Mouse (Mus musculus) G1E (cell line): ENCODE data around the gene Anapc16. TPM values are rescaled to one million over a fixed set of nuclear protein-coding genes. Genes with fewer than 3 reads are reported as not detected.

ENCODE experiments used
- ATAC-seq: 2 replicates; pipeline ENCODE4 v1.8.0; 2016; ENCODE audit warnings: mild to moderate bottlenecking; ENCODE audit not compliant: insufficient number of reproducible peaks, poor library complexity, low FRiP score, severe bottlenecking; ENCODE audit errors: extremely low read depth
- DNase-seq: peaks from one replicate; pipeline ENCODE4 v3.0.0; 2012; ENCODE audit warnings: low spot score
- H3K27me3 ChIP-seq: 2 replicates; pipeline ENCODE4 v1.6.1; 2012; ENCODE audit warnings: mild to moderate bottlenecking, low read length, inconsistent platforms; ENCODE audit not compliant: insufficient read depth
- H3K36me3 ChIP-seq: replicated peaks from 2 replicates; pipeline ENCODE3; 2012; ENCODE audit warnings: mild to moderate bottlenecking, inconsistent platforms
- H3K4me1 ChIP-seq: 2 replicates; pipeline ENCODE4 v1.6.1; 2012; ENCODE audit warnings: low read depth, low read length, inconsistent platforms, mixed read lengths; ENCODE audit not compliant: insufficient read depth
- H3K4me3 ChIP-seq: 2 replicates; pipeline ENCODE4 v1.5.1; 2012; ENCODE audit warnings: low read depth, mild to moderate bottlenecking, inconsistent platforms, low read length, moderate library complexity, mixed read lengths
- H3K9me3 ChIP-seq: replicated peaks from 2 replicates; pipeline ENCODE4 v1.6.1; 2012; ENCODE audit warnings: inconsistent platforms
- CTCF ChIP-seq: IDR thresholded peaks from 2 replicates; pipeline ENCODE4 v1.5.1; 2012; ENCODE audit warnings: low read depth, low read length, inconsistent platforms, mixed read lengths
- GATA1 ChIP-seq: IDR thresholded peaks from 2 replicates; pipeline ENCODE4 v1.6.1; 2012; ENCODE audit warnings: borderline replicate concordance, low read length, inconsistent platforms, mixed read lengths
- GATA2 ChIP-seq: IDR thresholded peaks from 2 replicates; pipeline ENCODE4 v1.6.1; 2012; ENCODE audit warnings: low read depth, low read length, inconsistent platforms, borderline replicate concordance
- POLR2AphosphoS5 ChIP-seq: IDR thresholded peaks from 2 replicates; pipeline ENCODE4 v1.6.1; 2012; ENCODE audit warnings: low read depth, low read length, inconsistent platforms; ENCODE audit not compliant: insufficient replicate concordance
- TAL1 ChIP-seq: conservative IDR thresholded peaks from 2 replicates; pipeline ENCODE4 v1.6.1; 2012; ENCODE audit warnings: low read depth, low read length, inconsistent platforms, mixed read lengths
- polyA plus RNA-seq: library from polyadenylated mRNA; stranded (reverse); fragments of >175 nt; gene quantifications from 2 replicates; pipeline ENCODE4 v1.2.3, GENCODE M21; 2012
- total RNA-seq, 2 experiments: library from RNA; stranded (forward) in 1 of 2; stranded (reverse) in 1 of 2; fragments of 200-1000 nt in 1 of 2; fragments of >200 nt in 1 of 2; fragmentation: Nextera tagmentation in 1 of 2; gene quantifications; 2 replicates each; pipeline ENCODE4 v1.2.3; 2014 to 2017

Anapc16 gene
- total and polyA plus RNA-seq, 3 experiments = 26.3 to 43.2 (median 36.7) TPM

GRCm38 (mm10) chr10:59951211-59952151 lies 51.5 kb downstream of the Anapc16 start, which contains the start of gene Ddit4:
Gene Ddit4 (minus strand): TSS chr10:59951834.
- no peaks in the 10 kb centered on the region for H3K9me3 ChIP-seq
- H3K4me1 ChIP-seq = peaks cover 43% of the 10 kb centered on the region
- ATAC-seq (peak; percentile 85), DNase-seq (peak; percentile 90)
- H3K27me3 ChIP-seq = no peaks in the 10 kb centered on the region
- TF ChIP-seq GATA2 = no peak
- peak; percentile 86; the same call in 1 of the 2 replicates for TF ChIP-seq POLR2AphosphoS5
- peak within 1 kb of the TSS; percentile 80 for H3K4me3 ChIP-seq
- peaks cover 13% of the 10 kb centered on the region for H3K36me3 ChIP-seq

GRCm38 (mm10) chr10:59950716-59951191 lies 52.2 kb downstream of the Anapc16 start:
- no peak for TF ChIP-seq GATA2
- TF ChIP-seq CTCF = no peak
- no peak for TF ChIP-seq POLR2AphosphoS5
- no peak for TF ChIP-seq GATA1
- no peak for TF ChIP-seq TAL1
- ATAC-seq = no peak
- Histone ChIP-seq H3K4me3 (peak overlapping the region; percentile 80), H3K9me3 (no peaks in the 10 kb centered on the region), H3K36me3 (peaks cover 13% of the 10 kb centered on the region), H3K27me3 (no peaks in the 10 kb centered on the region), H3K4me1 (peaks cover 47% of the 10 kb centered on the region)
- DNase-seq = no peak

DNA sequence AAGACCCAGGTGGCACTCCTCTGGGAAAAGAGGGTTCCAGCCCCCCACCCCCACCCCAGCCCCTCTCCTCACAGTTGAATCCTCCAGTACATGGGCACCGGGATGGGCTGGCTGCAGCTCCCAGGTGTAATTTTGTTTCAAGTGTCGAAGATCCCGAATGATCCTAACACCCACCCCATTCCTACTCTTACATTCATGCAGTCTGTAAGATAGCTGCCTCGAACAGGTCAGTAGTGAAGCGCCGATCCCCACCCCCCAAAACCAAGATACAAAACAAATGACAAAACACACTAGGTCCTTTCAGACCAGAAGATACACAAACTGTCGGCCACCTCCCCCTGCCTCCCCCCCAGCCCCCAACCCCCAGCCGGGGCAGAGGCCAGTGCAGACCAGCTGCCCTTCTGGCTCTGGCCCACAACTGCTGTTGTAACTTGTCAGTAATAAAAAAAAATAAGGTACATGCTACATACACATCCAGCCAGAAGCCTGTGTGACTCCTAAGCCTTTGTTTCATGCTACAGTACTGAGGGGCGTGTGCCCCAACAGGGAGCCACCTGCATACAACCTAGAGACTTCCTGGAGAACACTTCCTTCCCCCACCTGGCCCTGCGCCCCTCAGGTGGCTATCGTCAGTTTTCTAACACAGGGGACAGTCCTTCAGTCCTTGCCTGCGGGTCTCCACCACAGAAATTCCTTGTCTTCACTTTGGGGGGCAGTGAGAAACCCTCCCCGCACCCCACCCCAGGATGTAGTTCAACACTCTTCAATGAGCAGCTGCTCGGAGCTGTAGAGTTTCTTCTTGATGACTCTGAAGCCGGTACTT lies 52.9 kb downstream of the Anapc16 start:
- H3K27me3 ChIP-seq = no peaks in the 10 kb centered on the region
- no peaks in the 10 kb centered on the region for H3K9me3 ChIP-seq
- H3K36me3 ChIP-seq = peaks cover 13% of the 10 kb centered on the region
- H3K4me3 ChIP-seq = peak overlapping the region; percentile 80
- ATAC-seq (no peak), DNase-seq (no peak)
- no peak for TF ChIP-seq TAL1
- TF ChIP-seq GATA2 = no peak
- TF ChIP-seq POLR2AphosphoS5 = no peak
- TF ChIP-seq CTCF = no peak
- no peak for TF ChIP-seq GATA1
- peaks cover 47% of the 10 kb centered on the region for H3K4me1 ChIP-seq

DNA sequence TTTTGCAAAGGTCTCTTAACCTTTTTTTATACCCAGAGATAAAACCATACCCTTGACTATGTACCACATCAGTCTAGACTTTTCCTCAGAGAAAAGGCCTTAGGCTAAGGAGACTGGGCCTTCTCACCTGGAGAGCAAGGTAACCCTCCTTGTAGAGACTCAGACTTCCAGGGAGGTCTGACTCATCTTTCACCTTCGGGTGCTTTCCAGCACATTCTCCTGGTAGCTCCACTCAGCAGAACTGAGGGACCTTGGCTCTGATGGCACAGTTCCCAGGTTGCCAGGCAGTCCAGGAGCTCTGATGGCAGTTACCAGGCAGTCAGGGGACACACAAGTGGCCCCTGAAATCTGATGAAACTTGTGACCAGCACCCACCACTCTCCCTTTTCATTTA lies 53.7 kb downstream of the Anapc16 start:
- DNase-seq (no peak), ATAC-seq (no peak)
- Histone ChIP-seq H3K36me3 (peaks cover 13% of the 10 kb centered on the region), H3K9me3 (no peaks in the 10 kb centered on the region), H3K4me3 (peak overlapping the region; percentile 48; the same call in 1 of the 2 replicates), H3K4me1 (peaks cover 49% of the 10 kb centered on the region), H3K27me3 (no peaks in the 10 kb centered on the region)
- TF ChIP-seq TAL1 = no peak
- no peak for TF ChIP-seq GATA2
- TF ChIP-seq POLR2AphosphoS5 = no peak
- no peak for TF ChIP-seq GATA1
- TF ChIP-seq CTCF = no peak

- DNase-seq = no peak
- H3K36me3 ChIP-seq = peaks cover 13% of the 10 kb centered on the region
- TF ChIP-seq TAL1 = no peak
- no peak for TF ChIP-seq GATA1
- no peak for TF ChIP-seq GATA2
- no peak for TF ChIP-seq CTCF
- no peak for TF ChIP-seq POLR2AphosphoS5
- no peak for ATAC-seq
- H3K4me3 ChIP-seq = no peak overlapping the region
- H3K9me3 ChIP-seq = no peaks in the 10 kb centered on the region
- H3K4me1 ChIP-seq = peaks cover 51% of the 10 kb centered on the region
- H3K27me3 ChIP-seq = no peaks in the 10 kb centered on the region
Measured at GRCm38 (mm10) chr10:59948363-59949254, 54.3 kb downstream of the Anapc16 start.

DNA sequence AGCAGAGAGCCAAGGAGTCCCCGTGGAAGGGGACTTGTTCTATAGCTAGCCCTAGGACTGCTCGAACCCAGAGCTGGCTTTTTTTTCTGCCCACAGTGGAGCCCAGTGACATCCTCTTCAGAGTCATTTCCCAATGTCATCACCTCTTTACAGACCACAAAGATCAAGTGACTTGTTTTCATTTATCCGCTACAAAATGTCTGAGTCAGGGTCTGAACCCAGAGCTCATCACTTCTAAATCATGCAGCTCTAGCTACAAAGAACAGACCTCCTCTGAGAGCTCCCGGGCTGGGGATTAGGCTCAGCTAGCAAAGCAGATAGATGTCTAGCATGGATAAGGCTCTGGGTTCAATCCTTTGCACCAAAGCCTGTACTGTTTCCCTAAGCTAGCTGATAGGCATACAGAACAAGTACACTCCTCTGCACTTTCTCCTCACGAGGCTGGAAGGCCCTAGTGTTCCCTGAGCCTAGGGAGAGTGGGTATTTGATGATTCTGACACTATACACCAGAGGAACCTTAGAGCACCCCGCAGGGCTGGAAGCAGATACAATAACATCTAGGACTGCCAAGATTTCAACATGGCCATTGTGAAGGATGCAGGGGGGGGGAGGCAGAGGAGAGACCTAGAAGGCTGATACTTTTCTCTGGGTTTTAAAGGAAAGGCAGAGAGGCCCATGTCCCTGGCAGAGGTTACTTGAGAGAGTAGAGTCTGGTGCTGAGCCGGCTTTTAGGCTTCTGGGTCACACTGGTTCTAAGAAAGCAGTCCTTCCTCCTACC lies 55.5 kb downstream of the Anapc16 start:
- no peak overlapping the region for H3K4me3 ChIP-seq
- no peaks in the 10 kb centered on the region for H3K9me3 ChIP-seq
- H3K4me1 ChIP-seq = peaks cover 56% of the 10 kb centered on the region
- TF ChIP-seq POLR2AphosphoS5 = no peak
- no peak for TF ChIP-seq TAL1
- TF ChIP-seq GATA1 = no peak
- no peak for TF ChIP-seq CTCF
- no peak for TF ChIP-seq GATA2
- DNase-seq (no peak), ATAC-seq (no peak)
- H3K36me3 ChIP-seq = peaks cover 13% of the 10 kb centered on the region
- no peaks in the 10 kb centered on the region; the same call in 1 of the 2 replicates for H3K27me3 ChIP-seq
